Mouse (Mus musculus): ENCODE measurements at regions not wholly inside any gene's neighbourhood (a gene's known extent, or its start where the extent isn't known, plus 50 kb on each side); places are given as distances from the start of the nearest gene placed in this dataset.
"Not testable (repeated sequence)": the region's sequence is repeated elsewhere in the genome, so short reads cannot be mapped to it uniquely, and the experiment has no call there.

DNA sequence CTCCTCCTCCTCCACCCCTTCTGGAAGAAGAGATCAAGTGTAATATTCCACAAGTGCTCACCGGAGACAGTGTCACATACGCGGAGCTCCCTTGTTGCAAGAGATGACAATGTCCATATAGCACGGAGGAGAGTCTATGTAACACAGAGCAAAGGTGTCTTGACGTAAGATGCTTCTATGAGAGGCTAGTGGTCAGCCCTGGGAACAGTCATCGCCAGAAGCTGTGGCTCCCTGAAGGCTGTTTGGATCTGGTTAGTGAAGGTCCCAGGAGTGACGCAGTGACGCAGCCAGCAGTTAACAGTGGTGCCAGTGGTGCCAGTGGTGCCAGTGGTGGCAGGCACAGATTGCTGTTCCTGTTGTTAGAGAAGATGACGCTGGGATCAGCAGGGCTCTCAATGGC lies 66.9 kb downstream of the Twistnb start:
- no peaks in the 10 kb centered on the region for H3K27me3 ChIP-seq (replicated peaks)
- 90% methylated on average over 9 of the region's 9 CpGs for WGBS
- H3K36me3 ChIP-seq = no peaks in the 10 kb centered on the region

GRCm38 (mm10) chr12:33497319-33497892 lies 68.0 kb downstream of the Twistnb start:
- Histone ChIP-seq H3K36me3 (no peaks in the 10 kb centered on the region), H3K4me1 (replicated peaks) (no peaks in the 10 kb centered on the region), H3K27ac (no peak overlapping the region), H3K27me3 (replicated peaks) (no peaks in the 10 kb centered on the region), H3K4me3 (replicated peaks) (no peak overlapping the region), H3K4me2 (replicated peaks) (no peak overlapping the region), H3K9ac (no peak overlapping the region), H3K9me3 (no peaks in the 10 kb centered on the region)
- no peak for ATAC-seq
- WGBS = 46% methylated on average over 11 of the region's 11 CpGs

More for the DNA sequence above, 66.9 kb downstream of the Twistnb start:
- H3K4me2 ChIP-seq (replicated peaks) = no peak overlapping the region
- no peaks in the 10 kb centered on the region for H3K4me1 ChIP-seq (replicated peaks)
- no peak overlapping the region for H3K4me3 ChIP-seq (replicated peaks)
- no peak for ATAC-seq
- no peak overlapping the region for H3K27ac ChIP-seq
- H3K9ac ChIP-seq = no peak overlapping the region
- no peaks in the 10 kb centered on the region for H3K9me3 ChIP-seq

DNA sequence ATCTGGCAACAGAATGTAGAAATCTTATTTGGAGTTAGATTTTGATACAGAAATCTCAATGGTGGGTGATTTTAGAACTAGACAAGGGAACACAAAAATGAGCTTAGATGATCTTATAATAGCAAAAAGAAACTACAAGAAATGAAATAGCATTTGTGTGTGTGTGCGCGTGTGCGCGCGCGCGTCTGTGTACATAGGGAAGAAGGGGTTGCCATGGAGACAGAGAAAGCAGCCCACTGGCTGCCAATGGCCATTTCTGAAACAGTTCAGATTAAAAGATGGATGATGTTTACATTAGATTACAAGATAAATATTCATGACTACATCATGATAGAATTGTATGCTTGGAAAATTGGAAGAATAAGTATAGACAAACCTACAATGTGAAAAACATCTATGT lies 112.1 kb downstream of the Twistnb start:
- no peaks in the 10 kb centered on the region for H3K4me1 ChIP-seq (replicated peaks)
- WGBS = 95% methylated on average over 7 of the region's 7 CpGs
- no peaks in the 10 kb centered on the region for H3K27me3 ChIP-seq (replicated peaks)
- H3K4me2 ChIP-seq (replicated peaks) = no peak overlapping the region
- no peak overlapping the region for H3K4me3 ChIP-seq (replicated peaks)
- no peak for ATAC-seq
- no peak overlapping the region for H3K9ac ChIP-seq
- no peaks in the 10 kb centered on the region for H3K36me3 ChIP-seq
- H3K9me3 ChIP-seq = no peaks in the 10 kb centered on the region
- no peak overlapping the region for H3K27ac ChIP-seq

DNA sequence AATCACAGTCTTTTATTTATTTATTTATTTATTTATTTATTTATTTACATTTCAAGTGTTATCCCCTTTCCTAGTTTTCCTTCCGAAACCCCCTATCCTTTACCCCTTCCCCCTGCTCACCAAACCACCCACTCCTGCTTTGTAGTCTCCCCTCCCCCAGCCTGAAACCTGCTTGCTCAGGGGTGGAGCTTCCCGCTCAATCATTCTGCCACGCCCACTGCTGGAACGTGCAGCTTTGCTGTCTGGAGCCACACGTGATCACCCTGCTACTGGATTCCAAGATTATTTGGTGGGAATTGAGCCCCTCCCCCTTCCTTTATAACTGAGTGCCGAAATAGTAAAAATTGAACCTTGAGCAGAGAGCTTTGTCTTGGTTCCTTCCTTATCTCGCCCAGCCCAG lies 122.2 kb downstream of the Twistnb start:
- H3K4me2 ChIP-seq (replicated peaks); H3K4me3 ChIP-seq (replicated peaks); H3K4me1 ChIP-seq (replicated peaks); H3K27me3 ChIP-seq (replicated peaks); H3K9ac ChIP-seq; H3K9me3 ChIP-seq; H3K27ac ChIP-seq; H3K36me3 ChIP-seq: not testable (repeated sequence)
- peak; percentile 15; the same call in 1 of the 2 replicates for ATAC-seq
- 52% methylated on average over 7 of the region's 7 CpGs for WGBS

- Histone ChIP-seq H3K36me3 (no peaks in the 10 kb centered on the region), H3K4me1 (replicated peaks) (no peaks in the 10 kb centered on the region), H3K27me3 (replicated peaks) (no peaks in the 10 kb centered on the region), H3K4me3 (replicated peaks) (no peak overlapping the region), H3K27ac (no peak overlapping the region), H3K9ac (no peak overlapping the region), H3K9me3 (no peaks in the 10 kb centered on the region), H3K4me2 (replicated peaks) (no peak overlapping the region)
- ATAC-seq = no peak
- WGBS = 87% methylated on average over 3 of the region's 3 CpGs
These were observed 122.8 kb downstream of the Twistnb start for GRCm38 (mm10) chr12:33552231-33552630.

DNA sequence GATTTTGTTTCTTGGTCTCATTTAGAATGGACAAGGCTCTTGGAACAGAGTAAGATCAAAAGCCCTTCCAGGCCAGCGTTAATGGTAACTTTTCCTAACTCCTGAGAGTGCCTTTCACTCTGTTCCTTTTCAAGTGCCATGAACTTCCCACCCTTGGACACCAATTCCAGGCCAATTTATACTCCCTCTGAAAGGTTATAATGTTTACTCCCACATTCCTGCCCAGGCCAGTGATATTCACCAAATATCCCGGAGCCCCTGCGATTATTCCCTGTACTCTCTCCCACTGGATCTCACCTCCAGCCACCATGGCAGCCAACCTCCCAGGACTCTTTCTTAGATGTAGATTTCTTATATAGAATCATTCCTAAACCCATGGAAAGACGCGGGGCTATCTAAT lies 123.2 kb downstream of the Twistnb start:
- no peaks in the 10 kb centered on the region for H3K9me3 ChIP-seq
- H3K27ac ChIP-seq = no peak overlapping the region
- no peaks in the 10 kb centered on the region for H3K36me3 ChIP-seq
- H3K4me1 ChIP-seq (replicated peaks) = no peaks in the 10 kb centered on the region
- H3K4me2 ChIP-seq (replicated peaks) = no peak overlapping the region
- H3K4me3 ChIP-seq (replicated peaks) = no peak overlapping the region
- no peaks in the 10 kb centered on the region for H3K27me3 ChIP-seq (replicated peaks)
- ATAC-seq = no peak
- H3K9ac ChIP-seq = no peak overlapping the region
- 83% methylated on average over 5 of the region's 5 CpGs for WGBS

DNA sequence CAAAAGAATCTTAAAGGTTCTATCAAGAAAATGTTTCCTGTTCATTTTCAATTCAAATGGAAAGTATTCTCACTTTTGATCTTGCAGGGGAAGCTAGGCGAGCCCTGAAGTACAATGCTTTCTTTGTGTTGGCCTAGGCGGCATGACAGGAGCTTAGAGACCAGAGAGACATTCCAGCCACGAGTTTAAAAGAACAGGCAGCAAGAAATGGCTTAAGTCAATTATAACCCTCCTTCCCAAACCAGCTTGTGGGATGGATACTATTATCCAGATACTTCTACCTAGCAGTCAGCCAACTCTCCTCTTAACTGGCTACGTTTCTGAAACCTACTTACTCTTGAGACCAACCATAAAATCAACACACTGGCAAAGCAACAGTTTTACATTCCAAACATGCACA lies 124.3 kb downstream of the Twistnb start:
- no peaks in the 10 kb centered on the region for H3K4me1 ChIP-seq (replicated peaks)
- WGBS = 43% methylated on average over 4 of the region's 4 CpGs
- H3K9me3 ChIP-seq = no peaks in the 10 kb centered on the region
- no peaks in the 10 kb centered on the region for H3K36me3 ChIP-seq
- no peaks in the 10 kb centered on the region for H3K27me3 ChIP-seq (replicated peaks)
- no peak overlapping the region for H3K4me3 ChIP-seq (replicated peaks)
- no peak overlapping the region for H3K27ac ChIP-seq
- no peak overlapping the region for H3K9ac ChIP-seq
- no peak overlapping the region for H3K4me2 ChIP-seq (replicated peaks)
- ATAC-seq = no peak

DNA sequence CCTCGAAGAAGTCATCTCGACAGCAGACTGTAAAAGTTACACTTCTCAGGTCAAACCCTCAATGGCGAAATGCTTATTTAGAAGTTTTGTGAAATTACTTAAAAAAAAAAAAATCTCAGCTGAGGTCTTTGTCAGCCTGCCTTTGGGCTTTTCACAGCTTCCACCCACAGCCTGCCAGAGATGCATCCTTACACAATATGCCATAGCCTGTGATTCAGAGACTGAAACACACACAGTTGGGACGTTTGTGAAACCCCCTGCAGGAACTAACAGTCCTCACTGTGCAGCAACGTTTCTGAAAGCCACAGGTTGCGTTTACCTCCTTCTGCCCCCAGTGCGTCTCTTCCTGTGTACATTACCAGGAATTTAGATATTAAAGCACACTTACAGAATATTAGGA lies 131.7 kb downstream of the Twistnb start:
- Histone ChIP-seq H3K4me2 (replicated peaks) (no peak overlapping the region), H3K9me3 (no peaks in the 10 kb centered on the region), H3K4me3 (replicated peaks) (no peak overlapping the region), H3K27me3 (replicated peaks) (no peaks in the 10 kb centered on the region), H3K4me1 (replicated peaks) (no peaks in the 10 kb centered on the region), H3K9ac (no peak overlapping the region), H3K36me3 (no peaks in the 10 kb centered on the region), H3K27ac (no peak overlapping the region)
- no peak for ATAC-seq
- 63% methylated on average over 7 of the region's 7 CpGs for WGBS

- ATAC-seq = no peak
- no peaks in the 10 kb centered on the region for H3K9me3 ChIP-seq
These were observed 148.5 kb downstream of the Twistnb start for GRCm38 (mm10) chr12:33577877-33578428.

DNA sequence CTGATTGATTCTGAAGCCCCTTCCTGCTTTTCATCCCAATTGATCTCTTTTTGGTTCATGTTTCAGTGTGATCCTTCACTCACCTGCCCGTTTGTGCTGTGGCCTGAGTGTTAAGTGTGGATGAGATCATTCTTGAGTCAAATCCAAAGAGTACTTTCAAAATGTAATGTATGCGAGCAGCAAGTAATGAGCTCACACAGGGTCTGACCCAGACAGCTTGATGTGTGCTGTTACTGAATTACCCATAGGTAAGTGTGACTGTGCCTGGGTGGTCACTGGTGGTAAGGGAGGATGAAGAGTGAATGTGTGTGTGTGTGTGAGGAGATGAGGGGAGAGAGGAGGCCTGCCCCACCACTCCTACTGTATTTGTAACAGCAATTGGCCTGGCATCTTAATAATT lies 151.4 kb downstream of the Twistnb start:
- H3K27me3 ChIP-seq (replicated peaks) = no peaks in the 10 kb centered on the region
- H3K4me3 ChIP-seq (replicated peaks) = no peak overlapping the region
- 75% methylated on average over 2 of the region's 2 CpGs for WGBS
- no peak overlapping the region for H3K4me2 ChIP-seq (replicated peaks)
- no peaks in the 10 kb centered on the region for H3K4me1 ChIP-seq (replicated peaks)
- H3K9me3 ChIP-seq = no peaks in the 10 kb centered on the region
- no peak for ATAC-seq
- H3K9ac ChIP-seq = no peak overlapping the region
- H3K36me3 ChIP-seq = no peaks in the 10 kb centered on the region
- H3K27ac ChIP-seq = no peak overlapping the region

More at GRCm38 (mm10) chr12:33577877-33578428, 148.5 kb downstream of the Twistnb start:
- WGBS = 69% methylated on average over 6 of the region's 6 CpGs
- H3K36me3 ChIP-seq = no peaks in the 10 kb centered on the region
- H3K4me1 ChIP-seq (replicated peaks) = no peaks in the 10 kb centered on the region
- no peak overlapping the region for H3K4me3 ChIP-seq (replicated peaks)
- no peak overlapping the region for H3K27ac ChIP-seq
- no peak overlapping the region for H3K4me2 ChIP-seq (replicated peaks)
- H3K27me3 ChIP-seq (replicated peaks) = no peaks in the 10 kb centered on the region
- no peak overlapping the region for H3K9ac ChIP-seq

DNA sequence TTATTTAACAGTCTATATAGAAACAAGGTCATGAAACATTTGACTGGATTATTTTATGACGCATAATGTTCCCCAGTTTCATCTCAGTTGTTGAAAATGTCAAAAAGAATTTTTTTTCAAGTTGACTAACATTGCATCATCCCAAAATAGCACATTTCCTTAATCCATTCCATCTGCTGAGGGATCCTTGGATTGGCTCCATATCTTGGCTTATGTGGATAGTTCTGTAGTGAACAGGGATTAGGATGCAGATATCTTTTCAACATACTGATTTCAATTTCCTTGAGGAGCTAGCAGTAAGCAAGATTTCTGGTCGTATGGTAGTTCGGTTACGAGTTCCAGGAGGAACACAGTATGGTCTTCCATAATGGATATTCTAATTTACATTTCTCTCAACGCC lies 161.6 kb downstream of the Twistnb start:
- Histone ChIP-seq H3K4me2 (replicated peaks) (no peak overlapping the region), H3K4me3 (replicated peaks) (no peak overlapping the region), H3K4me1 (replicated peaks) (peaks cover 8% of the 10 kb centered on the region; the same call in 1 of the 2 replicates), H3K27me3 (replicated peaks) (no peaks in the 10 kb centered on the region), H3K36me3 (no peaks in the 10 kb centered on the region), H3K27ac (no peak overlapping the region), H3K9me3 (no peaks in the 10 kb centered on the region), H3K9ac (no peak overlapping the region)
- ATAC-seq = no peak
- WGBS = 81% methylated on average over 5 of the region's 5 CpGs

DNA sequence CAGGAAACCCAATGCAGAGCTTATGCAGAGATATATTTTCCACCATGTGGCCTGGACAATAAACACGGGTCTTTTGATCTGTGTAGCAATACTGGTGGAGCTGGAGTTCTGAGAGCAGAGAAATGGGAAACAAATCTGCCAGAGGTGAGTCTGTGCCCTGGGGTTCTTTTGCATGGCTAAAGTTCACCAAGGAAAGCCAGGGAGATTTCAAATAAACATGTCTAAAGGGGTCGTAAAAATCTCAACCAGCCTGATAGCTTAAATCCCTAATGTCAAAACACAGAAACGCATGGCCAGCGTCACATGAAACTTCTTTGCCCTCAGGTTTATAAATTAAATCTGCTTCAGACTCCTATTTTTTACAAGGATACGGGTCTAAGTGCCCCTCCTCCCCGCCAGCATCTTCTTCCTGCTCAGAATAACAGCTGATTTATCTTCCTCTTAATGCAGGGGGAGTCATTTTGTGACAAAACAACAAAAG lies 163.0 kb downstream of the Twistnb start:
- WGBS = 13% methylated on average over 6 of the region's 6 CpGs
- H3K36me3 ChIP-seq = no peaks in the 10 kb centered on the region
- H3K9ac ChIP-seq = no peak overlapping the region
- no peaks in the 10 kb centered on the region for H3K9me3 ChIP-seq
- ATAC-seq = peak; percentile 55
- H3K4me1 ChIP-seq (replicated peaks) = peaks cover 8% of the 10 kb centered on the region; the same call in 1 of the 2 replicates
- no peak overlapping the region for H3K27ac ChIP-seq
- H3K4me3 ChIP-seq (replicated peaks) = no peak overlapping the region
- peak overlapping the region; percentile 52 for H3K4me2 ChIP-seq (replicated peaks)
- no peaks in the 10 kb centered on the region for H3K27me3 ChIP-seq (replicated peaks)

DNA sequence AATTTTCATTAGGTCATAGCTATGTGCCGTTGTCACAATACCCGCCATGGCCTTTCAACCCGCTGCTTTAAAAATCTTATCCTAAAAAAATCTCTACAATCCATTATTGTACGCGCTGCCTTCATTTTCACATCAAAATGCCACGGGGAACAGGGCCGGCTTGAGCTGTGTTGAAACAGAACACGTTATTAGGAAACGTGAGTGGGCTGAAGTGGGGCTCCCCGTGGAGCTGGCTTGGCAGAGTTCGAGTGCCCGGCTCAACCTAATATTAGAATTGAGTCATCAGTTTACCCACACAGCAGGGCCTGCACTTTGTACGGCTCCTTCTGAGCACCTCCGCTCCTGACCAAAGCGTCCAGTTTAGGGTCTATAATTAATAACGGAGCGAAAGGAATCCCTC lies 163.5 kb downstream of the Twistnb start:
- 33% methylated on average over 17 of the region's 17 CpGs for WGBS
- no peak overlapping the region for H3K27ac ChIP-seq
- no peak overlapping the region for H3K4me3 ChIP-seq (replicated peaks)
- H3K9me3 ChIP-seq = no peaks in the 10 kb centered on the region
- ATAC-seq = no peak
- H3K4me2 ChIP-seq (replicated peaks) = peak overlapping the region; percentile 52
- peaks cover 8% of the 10 kb centered on the region; the same call in 1 of the 2 replicates for H3K4me1 ChIP-seq (replicated peaks)
- H3K36me3 ChIP-seq = no peaks in the 10 kb centered on the region
- H3K27me3 ChIP-seq (replicated peaks) = no peaks in the 10 kb centered on the region
- H3K9ac ChIP-seq = no peak overlapping the region
